Mouse (Mus musculus) cortical plate, adult 2 months (tissue): ENCODE measurements around the gene C2cd3. TPM values are rescaled to one million over a fixed set of nuclear protein-coding genes. Genes with fewer than 3 reads are reported as not detected.

Source experiments
- H3K27ac ChIP-seq: fragments of 200-500 bp; 2 replicates; pipeline ENCODE4 v1.5.1; 2012; ENCODE audit warnings: low read length, control low read depth, inconsistent platforms; ENCODE audit not compliant: insufficient read depth
- H3K4me1 ChIP-seq: fragments of 200-500 bp; 2 replicates; pipeline ENCODE4 v1.6.1; 2011; ENCODE audit warnings: low read length; ENCODE audit not compliant: control insufficient read depth, insufficient read depth
- H3K4me3 ChIP-seq: fragments of 200-500 bp; 2 replicates; pipeline ENCODE4 v1.5.1; 2011; ENCODE audit warnings: mild to moderate bottlenecking, low read length, control low read depth; ENCODE audit not compliant: insufficient read depth
- CTCF ChIP-seq: fragments of 200-500 bp; IDR thresholded peaks from 2 replicates; pipeline ENCODE4 v1.5.1; 2011; ENCODE audit warnings: mild to moderate bottlenecking, control low read depth, low read length; ENCODE audit not compliant: insufficient read depth; ENCODE audit errors: extremely low read depth
- POLR2A ChIP-seq: fragments of 200-500 bp; IDR thresholded peaks from 2 replicates; pipeline ENCODE4 v1.6.1; 2011; ENCODE audit warnings: mild to moderate bottlenecking, low read length, control low read depth; ENCODE audit not compliant: insufficient read depth; ENCODE audit errors: extremely low read depth
- polyA plus RNA-seq: library from polyadenylated mRNA; depleted of rRNA; stranded (reverse); fragments of >200 nt; gene quantifications from 2 replicates; pipeline ENCODE4 v1.2.3, GENCODE M21; 2012

The C2cd3 gene
- polyA plus RNA-seq, 1 experiment = 19.6 TPM

GRCm38 (mm10) chr7:100446271-100446670 lies 74.2 kb downstream of the C2cd3 start:
- TF ChIP-seq POLR2A = no peak
- TF ChIP-seq CTCF = no peak
- Histone ChIP-seq H3K4me1 (no peaks in the 10 kb centered on the region), H3K4me3 (no peak overlapping the region), H3K27ac (no peak overlapping the region)

DNA sequence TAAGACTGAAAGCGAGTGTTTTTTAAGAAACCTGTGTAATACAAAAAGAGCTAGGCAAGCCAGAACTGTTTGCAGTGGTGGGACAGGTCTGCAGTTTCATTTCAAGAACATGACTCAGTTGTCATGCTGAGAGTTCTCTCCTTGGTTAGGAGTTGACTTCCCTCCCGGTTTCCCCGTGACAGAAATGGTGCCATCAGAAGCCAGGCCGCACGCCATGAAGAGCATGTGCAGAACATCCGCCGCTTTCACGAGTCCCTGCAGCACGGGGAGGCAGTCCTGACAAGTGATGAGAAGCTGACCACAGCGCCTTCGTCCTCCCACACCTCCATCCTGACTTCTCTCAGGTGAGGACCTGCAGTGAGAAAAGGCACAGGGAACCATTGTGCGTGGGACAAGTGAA lies 76.5 kb downstream of the C2cd3 start:
- TF ChIP-seq POLR2A (no peak), CTCF (no peak)
- H3K4me3 ChIP-seq = no peak overlapping the region
- no peak overlapping the region for H3K27ac ChIP-seq
- H3K4me1 ChIP-seq = no peaks in the 10 kb centered on the region

DNA sequence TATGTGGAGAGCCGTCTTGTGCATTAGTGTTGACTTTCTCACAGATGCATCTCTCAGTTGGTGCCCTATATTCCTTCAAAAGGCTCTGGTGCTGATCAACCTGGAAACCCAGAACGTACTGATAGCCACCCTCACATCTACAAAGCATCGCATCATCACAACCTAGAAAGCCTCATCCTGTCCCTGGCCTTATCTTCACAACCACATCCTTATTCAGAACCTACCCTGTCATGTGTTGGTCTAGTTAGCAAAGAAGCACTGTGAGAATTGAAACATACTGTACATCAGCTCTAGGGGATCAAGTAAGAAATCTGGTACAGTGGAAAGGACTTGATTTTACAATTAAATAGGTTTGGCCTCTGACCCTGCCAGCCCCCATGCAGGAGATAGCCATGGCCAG lies 77.0 kb downstream of the C2cd3 start:
- Histone ChIP-seq H3K4me3 (no peak overlapping the region), H3K27ac (no peak overlapping the region), H3K4me1 (no peaks in the 10 kb centered on the region)
- no peak for TF ChIP-seq POLR2A
- no peak for TF ChIP-seq CTCF

GRCm38 (mm10) chr7:100458153-100458552 lies 86.1 kb downstream of the C2cd3 start:
- Histone ChIP-seq H3K27ac (no peak overlapping the region), H3K4me3 (no peak overlapping the region), H3K4me1 (peaks cover 11% of the 10 kb centered on the region)
- TF ChIP-seq POLR2A (no peak), CTCF (no peak)

DNA sequence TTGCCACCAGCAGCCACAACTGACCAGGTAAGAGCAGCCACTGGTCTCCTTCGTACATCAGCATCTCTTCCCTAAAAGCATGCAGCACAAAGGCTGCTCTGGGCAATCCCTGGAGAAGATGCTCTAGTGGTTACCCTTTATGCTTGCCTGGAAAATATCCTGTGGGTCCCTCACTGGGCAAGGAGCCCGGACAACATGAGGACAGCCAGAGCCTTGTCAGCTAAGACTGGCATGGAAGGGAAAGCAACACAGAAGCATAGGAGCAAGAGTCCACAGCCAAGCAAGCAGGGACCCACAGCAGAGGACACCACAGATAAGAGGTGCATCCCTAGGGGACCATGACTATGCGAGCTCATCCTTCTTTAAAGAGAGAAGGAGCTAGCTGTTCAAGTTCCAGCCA lies 87.8 kb downstream of the C2cd3 start:
- H3K27ac ChIP-seq = no peak overlapping the region
- H3K4me1 ChIP-seq = peaks cover 11% of the 10 kb centered on the region
- H3K4me3 ChIP-seq = no peak overlapping the region
- TF ChIP-seq POLR2A = no peak
- no peak for TF ChIP-seq CTCF

DNA sequence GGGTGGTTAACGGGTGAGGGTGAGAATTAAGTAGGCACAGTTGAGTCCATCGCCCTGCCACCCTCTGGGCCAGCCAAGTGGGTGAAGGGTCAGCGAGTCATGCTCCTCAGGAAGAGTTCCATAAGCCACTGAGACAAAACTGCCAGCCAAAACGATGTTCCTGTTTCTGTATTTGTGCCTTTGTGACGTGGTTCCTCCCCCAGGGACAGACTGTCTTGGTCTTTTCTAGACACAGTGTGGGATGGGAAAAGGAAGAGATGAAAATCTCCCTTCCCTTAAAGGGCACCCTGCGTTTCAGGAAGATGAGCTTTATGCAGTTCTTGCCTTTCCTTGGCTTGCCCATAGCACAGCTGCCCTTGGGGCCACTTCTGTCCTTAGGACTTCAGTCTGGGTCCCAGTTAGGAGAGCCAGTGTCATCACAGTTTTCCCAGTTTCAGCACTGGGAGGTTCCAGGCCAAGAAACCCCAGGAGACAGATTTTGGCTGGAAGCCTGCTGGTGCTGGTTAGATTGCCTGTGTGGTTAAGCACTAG lies 89.7 kb downstream of the C2cd3 start:
- no peak overlapping the region for H3K4me3 ChIP-seq
- TF ChIP-seq POLR2A (no peak), CTCF (no peak)
- H3K27ac ChIP-seq = peak overlapping the region; percentile 79
- H3K4me1 ChIP-seq = peaks cover 14% of the 10 kb centered on the region

GRCm38 (mm10) chr7:100463194-100463593 lies 91.2 kb downstream of the C2cd3 start:
- no peak overlapping the region for H3K27ac ChIP-seq
- no peak overlapping the region for H3K4me3 ChIP-seq
- peaks cover 14% of the 10 kb centered on the region for H3K4me1 ChIP-seq
- TF ChIP-seq CTCF = no peak

GRCm38 (mm10) chr7:100463757-100464156 lies 91.7 kb downstream of the C2cd3 start:
- Histone ChIP-seq H3K27ac (no peak overlapping the region), H3K4me3 (no peak overlapping the region), H3K4me1 (peaks cover 14% of the 10 kb centered on the region)
- TF ChIP-seq CTCF (no peak), POLR2A (no peak)

DNA sequence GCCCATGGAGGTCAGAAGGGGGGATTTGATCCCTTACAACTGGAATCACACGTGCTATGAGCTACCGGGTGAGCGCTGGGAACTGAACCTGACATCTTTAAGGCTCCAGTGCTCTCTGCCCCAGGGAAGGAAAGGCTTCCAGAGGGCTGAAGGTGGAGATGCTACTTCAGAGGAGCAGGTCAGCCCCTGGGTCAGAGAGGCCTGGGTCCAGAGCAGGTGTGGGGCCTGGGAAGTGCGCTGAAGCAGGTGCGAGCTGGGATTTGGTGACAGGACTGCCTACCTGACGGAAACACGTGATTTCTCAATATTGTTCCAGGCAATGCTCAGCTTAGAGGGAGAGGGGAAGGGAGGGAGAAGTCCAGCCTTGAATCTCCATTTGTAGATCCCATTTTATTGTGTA lies 92.2 kb downstream of the C2cd3 start:
- H3K27ac ChIP-seq = no peak overlapping the region
- no peak for TF ChIP-seq CTCF
- TF ChIP-seq POLR2A = no peak
- peaks cover 14% of the 10 kb centered on the region for H3K4me1 ChIP-seq
- H3K4me3 ChIP-seq = no peak overlapping the region

DNA sequence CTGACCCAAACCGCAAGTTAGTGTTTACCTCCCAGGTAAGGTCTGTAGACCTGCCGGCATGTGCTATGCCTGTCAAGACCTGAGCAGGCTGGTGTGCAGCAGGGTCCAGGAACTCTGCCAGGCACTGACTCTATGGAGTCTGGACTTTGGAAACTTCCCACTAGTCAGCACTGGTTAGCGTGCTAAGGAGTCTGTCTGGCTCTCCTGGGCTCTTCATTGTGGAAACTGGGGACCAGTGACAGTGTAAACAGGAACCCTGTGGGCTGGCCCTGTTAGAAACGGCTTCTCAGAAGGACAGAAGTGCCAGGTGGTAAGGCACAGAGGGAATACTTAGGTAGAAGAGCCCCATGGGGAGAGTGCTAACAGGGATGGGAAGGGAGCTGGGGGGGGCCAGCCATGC lies 93.2 kb downstream of the C2cd3 start:
- TF ChIP-seq POLR2A = no peak
- Histone ChIP-seq H3K4me1 (peaks cover 12% of the 10 kb centered on the region), H3K4me3 (no peak overlapping the region), H3K27ac (peak overlapping the region; percentile 69)

DNA sequence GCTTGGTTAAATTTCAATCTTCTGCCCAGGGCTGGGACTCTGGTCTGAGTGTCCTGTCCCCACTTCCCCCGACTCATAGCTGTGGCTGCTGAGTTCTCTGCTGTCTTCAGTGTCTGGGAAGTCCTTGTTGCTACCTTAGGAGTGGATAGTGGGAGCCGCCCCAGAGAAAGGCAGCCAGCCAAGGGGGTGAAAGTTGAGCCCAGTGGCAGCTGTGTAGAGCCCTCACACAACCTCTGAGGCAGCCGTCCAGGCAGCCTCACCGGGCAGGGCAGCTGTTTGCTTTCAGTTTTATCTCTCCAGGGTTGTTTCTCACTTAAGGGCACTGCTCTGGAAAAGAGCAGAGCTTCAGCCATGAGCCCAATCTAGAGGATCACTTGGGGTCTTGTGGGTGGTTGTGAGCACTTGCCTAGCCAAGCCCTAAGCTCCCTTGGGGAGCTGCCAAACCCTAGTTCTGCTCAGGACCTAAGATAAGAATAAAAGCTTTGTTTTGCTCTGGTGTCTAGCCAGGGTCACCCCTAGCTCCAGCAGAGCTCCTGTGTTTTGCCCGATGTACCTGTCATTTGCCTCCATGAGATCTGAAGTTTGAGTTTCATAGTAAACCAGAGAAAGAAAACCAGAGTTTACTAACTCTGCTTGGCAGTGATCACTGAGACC lies 93.8 kb downstream of the C2cd3 start:
- Histone ChIP-seq H3K4me3 (no peak overlapping the region), H3K4me1 (peaks cover 10% of the 10 kb centered on the region), H3K27ac (peak overlapping the region; percentile 69)
- TF ChIP-seq POLR2A (no peak), CTCF (no peak)
